Mouse (Mus musculus): Measurements from ENCODE around the gene Atp10a. TPM values are rescaled to one million over a fixed set of nuclear protein-coding genes. Genes with fewer than 3 reads are reported as not detected.

Atp10a gene
- polyA plus RNA-seq, 1 experiment from 2014 or later = 3.1 TPM

DNA sequence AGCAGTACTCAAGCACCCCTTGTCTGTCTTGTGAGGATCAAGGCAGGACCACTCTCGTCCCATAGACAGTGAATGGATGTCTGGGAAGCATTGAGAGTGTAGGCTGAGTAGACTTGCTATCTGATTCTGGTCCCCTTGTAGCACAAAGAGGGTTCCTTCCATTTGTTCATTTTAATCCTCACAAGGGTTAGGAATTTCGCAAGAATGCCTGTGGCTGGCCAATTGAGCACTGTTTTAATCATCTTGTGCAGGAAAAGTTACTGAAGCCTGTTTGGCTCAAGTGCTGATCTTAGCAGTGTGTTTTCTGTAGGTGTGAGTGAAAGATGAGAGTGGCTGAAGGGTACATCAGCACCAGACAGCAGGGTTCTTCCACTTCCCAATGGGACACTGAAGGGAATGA is 101.4 kb downstream of the Atp10a start:
- Histone ChIP-seq H3K9ac (no peak overlapping the region), H3K27me3 (no peaks in the 10 kb centered on the region), H3K4me1 (no peaks in the 10 kb centered on the region), H3K36me3 (no peaks in the 10 kb centered on the region), H3K9me3 (replicated peaks) (no peaks in the 10 kb centered on the region), H3K4me3 (replicated peaks) (no peak overlapping the region), H3K27ac (replicated peaks) (no peak overlapping the region), H3K4me2 (replicated peaks) (no peak overlapping the region)
- ATAC-seq (ENCODE audit: insufficient number of reproducible peaks, low FRiP score, low TSS enrichment, low read depth) = no peak
- 68% methylated on average over 2 of the region's 2 CpGs for WGBS

DNA sequence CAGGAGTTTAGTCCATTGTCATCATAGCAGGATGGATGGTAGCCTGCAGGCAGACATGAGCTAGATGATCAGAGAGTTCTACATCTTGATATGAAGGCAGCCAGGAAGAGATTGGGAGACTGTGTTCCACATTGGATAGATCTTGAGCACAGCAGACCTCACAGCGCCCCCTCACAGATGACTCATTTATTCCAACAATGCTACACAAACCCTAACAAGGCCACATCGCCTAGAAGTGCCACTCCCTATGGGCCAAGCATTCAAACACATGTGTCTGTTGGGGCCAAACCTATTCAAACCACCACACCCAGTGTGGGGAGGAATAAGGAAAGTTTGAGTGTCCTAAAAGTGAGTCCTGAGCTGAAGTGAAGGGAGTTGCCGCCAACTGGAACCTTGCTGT is 102.4 kb downstream of the Atp10a start:
- H3K9ac ChIP-seq = no peak overlapping the region
- ATAC-seq (ENCODE audit: insufficient number of reproducible peaks, low FRiP score, low TSS enrichment, low read depth) = no peak
- H3K27me3 ChIP-seq = no peaks in the 10 kb centered on the region
- H3K4me3 ChIP-seq (replicated peaks) = no peak overlapping the region
- H3K9me3 ChIP-seq (replicated peaks) = no peaks in the 10 kb centered on the region
- no peaks in the 10 kb centered on the region for H3K4me1 ChIP-seq
- no peak overlapping the region for H3K4me2 ChIP-seq (replicated peaks)
- H3K27ac ChIP-seq (replicated peaks) = no peak overlapping the region
- 63% methylated on average over 3 of the region's 3 CpGs for WGBS
- no peaks in the 10 kb centered on the region for H3K36me3 ChIP-seq

DNA sequence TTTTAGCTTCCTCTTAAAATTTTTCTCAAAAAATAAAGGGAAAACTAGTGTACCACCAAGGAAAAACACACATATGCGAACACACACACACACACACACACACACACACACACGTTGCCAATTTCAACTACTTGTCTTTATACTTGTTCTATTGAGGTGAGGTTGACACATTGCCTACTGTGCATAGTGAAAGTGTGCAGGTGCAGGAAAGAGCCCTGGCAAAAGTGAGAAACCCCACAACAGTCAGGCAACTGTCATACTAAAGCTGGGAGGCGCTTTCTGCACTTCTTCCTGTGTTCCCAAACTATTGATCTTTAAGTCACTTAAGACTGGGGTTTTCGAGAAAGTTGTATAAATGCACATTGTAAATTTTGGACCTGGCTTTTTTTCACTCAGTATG is 103.3 kb downstream of the Atp10a start:
- 89% methylated on average over 4 of the region's 4 CpGs for WGBS
- Histone ChIP-seq H3K9ac (no peak overlapping the region), H3K27ac (replicated peaks) (no peak overlapping the region), H3K4me2 (replicated peaks) (no peak overlapping the region), H3K27me3 (no peaks in the 10 kb centered on the region), H3K4me1 (no peaks in the 10 kb centered on the region), H3K4me3 (replicated peaks) (no peak overlapping the region), H3K36me3 (no peaks in the 10 kb centered on the region), H3K9me3 (replicated peaks) (no peaks in the 10 kb centered on the region)
- no peak for ATAC-seq (ENCODE audit: insufficient number of reproducible peaks, low FRiP score, low TSS enrichment, low read depth)

DNA sequence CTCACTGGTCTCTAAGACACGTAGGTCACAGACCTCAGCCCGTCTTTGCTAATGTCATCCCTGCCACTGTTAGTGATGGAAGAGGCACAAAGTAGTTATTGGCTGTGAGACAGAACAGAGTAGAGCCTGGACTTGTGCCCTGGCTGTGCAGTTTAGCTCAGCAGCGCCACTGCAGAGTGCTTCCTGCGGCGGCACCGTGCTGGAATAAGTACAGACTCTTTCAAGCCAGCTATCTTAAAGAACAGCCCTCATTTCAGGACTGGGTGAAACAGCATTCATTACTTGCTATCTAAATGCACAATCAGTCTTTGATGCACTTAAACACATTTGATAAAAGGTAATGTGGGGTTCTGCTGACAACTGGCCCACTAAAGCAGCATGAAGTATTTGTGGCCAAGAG is 111.3 kb downstream of the Atp10a start:
- no peak overlapping the region for H3K9ac ChIP-seq
- H3K4me2 ChIP-seq (replicated peaks) = no peak overlapping the region
- WGBS = 77% methylated on average over 6 of the region's 6 CpGs
- H3K4me3 ChIP-seq (replicated peaks) = no peak overlapping the region
- no peaks in the 10 kb centered on the region for H3K36me3 ChIP-seq
- no peaks in the 10 kb centered on the region for H3K4me1 ChIP-seq
- no peaks in the 10 kb centered on the region for H3K27me3 ChIP-seq
- no peak for ATAC-seq (ENCODE audit: insufficient number of reproducible peaks, low FRiP score, low TSS enrichment, low read depth)
- H3K9me3 ChIP-seq (replicated peaks) = no peaks in the 10 kb centered on the region
- H3K27ac ChIP-seq (replicated peaks) = no peak overlapping the region

DNA sequence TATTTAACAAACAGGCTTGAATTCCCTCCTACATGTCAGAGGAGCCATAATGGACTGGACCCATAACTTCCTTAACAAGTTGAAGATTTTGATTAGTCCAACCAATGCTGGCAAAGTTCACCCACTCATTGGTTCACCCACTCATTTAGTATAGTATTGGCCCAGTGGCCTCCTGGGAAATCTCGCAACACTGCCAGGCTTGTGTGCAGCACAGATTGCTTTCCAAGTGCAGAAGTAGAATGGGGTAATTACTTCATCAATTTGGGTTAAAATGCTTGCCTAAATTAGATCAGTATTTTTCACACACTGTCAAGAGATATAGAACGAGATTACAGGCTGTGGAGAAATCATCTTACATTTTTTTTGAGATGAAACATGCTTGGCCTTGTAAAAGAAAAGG is 112.3 kb downstream of the Atp10a start:
- H3K27ac ChIP-seq (replicated peaks) = no peak overlapping the region
- H3K4me3 ChIP-seq (replicated peaks) = no peak overlapping the region
- no peak for ATAC-seq (ENCODE audit: insufficient number of reproducible peaks, low FRiP score, low TSS enrichment, low read depth)
- no peaks in the 10 kb centered on the region for H3K36me3 ChIP-seq
- H3K9ac ChIP-seq = no peak overlapping the region
- no peaks in the 10 kb centered on the region for H3K4me1 ChIP-seq
- H3K4me2 ChIP-seq (replicated peaks) = no peak overlapping the region
- H3K27me3 ChIP-seq = no peaks in the 10 kb centered on the region
- 76% methylated on average over 2 of the region's 2 CpGs for WGBS
- no peaks in the 10 kb centered on the region for H3K9me3 ChIP-seq (replicated peaks)

DNA sequence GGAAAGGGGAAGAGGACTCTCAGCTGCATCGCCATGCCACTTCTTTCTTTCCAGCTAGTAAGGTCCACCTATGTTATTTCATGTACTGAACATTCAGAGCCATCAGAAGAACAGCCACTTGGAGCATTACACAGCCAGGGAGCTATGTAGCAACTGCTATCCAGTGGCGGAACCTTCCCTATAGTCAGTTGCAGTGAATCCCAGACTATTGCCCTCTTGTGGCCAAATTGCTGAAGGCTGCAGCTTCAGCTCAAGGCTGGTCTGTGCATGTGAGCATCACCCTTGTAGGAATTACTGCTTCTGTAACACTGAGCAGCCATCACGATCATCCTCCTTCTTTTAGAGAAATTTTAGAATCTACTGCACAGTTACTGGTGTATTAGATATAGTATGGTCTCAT is 114.3 kb downstream of the Atp10a start:
- ATAC-seq (ENCODE audit: insufficient number of reproducible peaks, low FRiP score, low TSS enrichment, low read depth) = no peak
- H3K36me3 ChIP-seq = no peaks in the 10 kb centered on the region
- no peak overlapping the region for H3K4me3 ChIP-seq (replicated peaks)
- no peaks in the 10 kb centered on the region for H3K9me3 ChIP-seq (replicated peaks)
- 70% methylated on average over 3 of the region's 3 CpGs for WGBS
- H3K27me3 ChIP-seq = no peaks in the 10 kb centered on the region
- no peak overlapping the region for H3K27ac ChIP-seq (replicated peaks)
- no peak overlapping the region for H3K9ac ChIP-seq
- no peak overlapping the region for H3K4me2 ChIP-seq (replicated peaks)
- H3K4me1 ChIP-seq = no peaks in the 10 kb centered on the region

DNA sequence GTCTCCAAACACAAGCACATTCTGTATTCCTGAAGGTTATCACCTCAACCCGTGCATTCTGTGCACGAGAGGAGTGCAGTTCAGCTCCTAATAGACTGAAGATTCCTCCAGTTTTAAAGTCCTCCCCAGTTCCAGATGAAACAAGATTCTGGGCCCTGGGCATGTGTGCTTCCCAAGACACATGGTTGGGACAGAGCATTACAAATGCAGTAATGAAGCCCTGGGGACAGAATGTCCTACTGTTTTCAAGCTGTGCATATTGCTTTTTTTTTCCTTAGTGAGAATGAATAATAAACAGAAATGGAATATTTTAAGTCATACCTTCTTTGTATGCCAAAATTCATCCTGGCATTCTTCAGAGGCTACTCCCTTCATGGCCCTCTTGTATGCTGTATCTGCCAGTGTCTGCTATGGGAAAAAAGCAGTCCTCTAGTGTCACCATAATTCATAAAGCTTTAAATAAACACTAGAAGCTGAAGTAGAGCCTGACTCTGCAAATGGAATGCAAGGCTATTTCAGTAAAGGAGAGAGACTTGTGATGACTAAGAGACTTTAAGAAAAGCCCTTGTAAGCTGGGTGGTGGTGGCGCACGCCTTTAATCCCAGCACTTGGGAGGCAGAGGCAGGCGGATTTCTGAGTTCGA is 116.2 kb downstream of the Atp10a start:
- Histone ChIP-seq H3K4me3 (replicated peaks) (no peak overlapping the region), H3K4me2 (replicated peaks) (no peak overlapping the region), H3K27ac (replicated peaks) (no peak overlapping the region), H3K27me3 (no peaks in the 10 kb centered on the region), H3K4me1 (no peaks in the 10 kb centered on the region), H3K36me3 (no peaks in the 10 kb centered on the region), H3K9ac (no peak overlapping the region), H3K9me3 (replicated peaks) (no peaks in the 10 kb centered on the region)
- 77% methylated on average over 6 of the region's 6 CpGs for WGBS
- ATAC-seq (ENCODE audit: insufficient number of reproducible peaks, low FRiP score, low TSS enrichment, low read depth) = no peak

DNA sequence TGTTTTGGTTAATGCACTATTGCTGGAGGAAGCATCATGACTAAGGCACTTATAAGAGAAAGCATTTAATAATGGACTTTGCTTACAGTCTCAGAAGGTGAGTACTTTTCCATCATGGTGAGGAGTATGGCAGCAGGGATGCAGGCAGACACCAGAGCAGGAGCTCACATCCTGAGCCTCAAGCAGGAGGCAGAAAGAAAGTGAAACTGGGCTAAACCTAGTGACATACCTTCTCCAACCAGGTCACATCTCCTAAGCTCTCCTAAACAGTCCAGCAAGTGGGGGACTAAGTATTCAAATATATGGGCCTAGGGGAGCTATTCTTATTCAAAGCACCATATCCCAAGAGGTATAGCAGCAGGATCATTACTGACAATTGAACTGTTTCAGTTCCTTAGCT is 123.2 kb downstream of the Atp10a start:
- no peak for ATAC-seq (ENCODE audit: insufficient number of reproducible peaks, low FRiP score, low TSS enrichment, low read depth)
- Histone ChIP-seq H3K36me3 (no peaks in the 10 kb centered on the region), H3K27ac (replicated peaks) (no peak overlapping the region), H3K9me3 (replicated peaks) (no peaks in the 10 kb centered on the region), H3K4me1 (no peaks in the 10 kb centered on the region), H3K9ac (no peak overlapping the region), H3K4me2 (replicated peaks) (no peak overlapping the region), H3K4me3 (replicated peaks) (no peak overlapping the region), H3K27me3 (no peaks in the 10 kb centered on the region)

DNA sequence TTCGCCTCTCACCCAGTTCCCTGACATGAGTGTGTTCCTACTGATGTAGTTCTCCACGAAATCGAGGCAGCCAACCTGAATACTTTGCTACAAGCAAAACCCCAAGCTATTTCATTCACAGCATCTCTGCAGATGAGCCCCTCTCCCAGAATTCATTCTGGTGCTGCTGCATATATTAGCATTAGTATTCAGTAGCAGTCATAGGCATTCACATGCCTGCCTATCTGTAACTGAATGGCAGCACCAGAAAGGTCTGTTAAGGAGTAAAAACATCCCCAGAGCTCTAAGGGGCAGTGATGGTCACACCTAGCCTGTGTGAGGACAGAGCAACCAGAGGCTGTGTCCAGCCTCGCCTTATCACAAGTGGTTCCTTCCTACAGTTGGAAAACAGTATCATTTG is 131.0 kb downstream of the Atp10a start:
- Histone ChIP-seq H3K36me3 (no peaks in the 10 kb centered on the region), H3K9me3 (replicated peaks) (no peaks in the 10 kb centered on the region), H3K4me1 (0 out of 2 replicates have a peak, but pooled peaks cover 5% of the 10 kb centered on the region), H3K27me3 (no peaks in the 10 kb centered on the region), H3K4me2 (replicated peaks) (no peak overlapping the region), H3K9ac (no peak overlapping the region), H3K27ac (replicated peaks) (no peak overlapping the region), H3K4me3 (replicated peaks) (no peak overlapping the region)
- ATAC-seq (ENCODE audit: insufficient number of reproducible peaks, low FRiP score, low TSS enrichment, low read depth) = no peak
- 90% methylated on average over 4 of the region's 4 CpGs for WGBS

DNA sequence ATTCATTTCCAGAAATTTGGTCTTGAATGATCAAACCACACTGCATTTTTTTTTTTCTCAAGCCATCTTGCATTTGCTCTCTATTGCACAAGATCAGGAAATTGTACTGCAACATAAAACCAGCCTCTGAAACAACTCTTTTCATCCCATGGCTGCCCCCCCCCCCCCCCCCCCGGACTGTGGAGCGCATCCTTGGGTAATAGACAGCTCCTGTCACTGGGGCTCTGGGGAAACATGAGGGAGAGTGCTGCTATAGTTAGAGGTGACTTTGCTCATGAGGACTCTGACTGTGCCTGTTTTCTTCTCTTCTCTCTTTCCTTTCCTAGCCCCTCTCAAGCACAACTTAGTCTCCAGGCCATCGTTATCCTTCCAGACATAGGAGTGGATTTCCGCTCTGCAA is 131.6 kb downstream of the Atp10a start:
- Histone ChIP-seq H3K4me3 (replicated peaks) (no peak overlapping the region), H3K36me3 (no peaks in the 10 kb centered on the region), H3K4me1 (0 out of 2 replicates have a peak, but pooled peaks cover 5% of the 10 kb centered on the region), H3K9ac (no peak overlapping the region), H3K9me3 (replicated peaks) (no peaks in the 10 kb centered on the region), H3K4me2 (replicated peaks) (no peak overlapping the region), H3K27me3 (no peaks in the 10 kb centered on the region), H3K27ac (replicated peaks) (no peak overlapping the region)
- WGBS = 66% methylated on average over 3 of the region's 4 CpGs
- no peak for ATAC-seq (ENCODE audit: insufficient number of reproducible peaks, low FRiP score, low TSS enrichment, low read depth)

DNA sequence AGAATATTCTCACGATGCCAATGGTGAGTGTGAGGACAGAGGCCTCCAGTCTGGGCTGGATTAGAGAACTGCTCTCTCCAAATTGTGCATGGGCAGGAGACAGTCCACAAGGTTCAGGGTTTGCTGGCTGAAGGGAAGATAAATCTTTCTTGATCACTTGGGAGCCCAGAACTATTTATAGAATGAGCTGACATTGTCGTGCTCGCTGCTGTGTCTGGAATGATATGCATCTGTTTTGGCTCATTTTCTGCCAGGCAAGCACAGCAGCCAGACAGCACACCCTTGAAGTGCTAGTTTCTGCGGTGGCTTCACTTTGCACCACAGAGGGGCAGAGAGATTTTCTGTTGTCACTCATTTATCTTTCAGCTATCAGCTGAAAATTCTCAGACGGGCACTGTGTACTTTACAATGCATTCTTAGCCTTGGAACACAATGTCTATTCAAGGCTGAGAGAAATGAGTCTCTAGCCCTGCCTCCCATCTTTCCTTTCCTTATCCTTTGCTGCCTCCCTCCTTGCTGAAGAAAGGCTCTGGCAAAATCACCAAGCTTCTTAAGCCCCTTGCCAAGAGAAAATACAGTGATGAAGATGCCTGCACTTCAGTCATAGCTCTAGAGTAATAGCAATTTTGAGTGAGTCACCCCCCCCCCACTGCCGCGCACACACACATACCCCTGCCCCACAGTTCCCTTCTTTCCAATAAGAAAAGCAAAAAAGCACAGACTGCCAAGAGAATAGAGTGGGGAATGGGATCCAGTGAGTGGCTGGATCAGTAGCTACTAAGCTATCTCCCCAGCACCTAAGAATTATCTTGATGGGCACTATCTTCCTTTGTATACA is 132.7 kb downstream of the Atp10a start:
- Histone ChIP-seq H3K9ac (no peak overlapping the region), H3K27ac (replicated peaks) (no peak overlapping the region), H3K4me2 (replicated peaks) (no peak overlapping the region), H3K36me3 (no peaks in the 10 kb centered on the region), H3K27me3 (no peaks in the 10 kb centered on the region), H3K4me1 (0 out of 2 replicates have a peak, but pooled peaks cover 5% of the 10 kb centered on the region), H3K4me3 (replicated peaks) (no peak overlapping the region), H3K9me3 (replicated peaks) (no peaks in the 10 kb centered on the region)
- peak; percentile 43; the same call in 1 of the 2 replicates for ATAC-seq (ENCODE audit: insufficient number of reproducible peaks, low FRiP score, low TSS enrichment, low read depth)
- 43% methylated on average over 7 of the region's 7 CpGs for WGBS

DNA sequence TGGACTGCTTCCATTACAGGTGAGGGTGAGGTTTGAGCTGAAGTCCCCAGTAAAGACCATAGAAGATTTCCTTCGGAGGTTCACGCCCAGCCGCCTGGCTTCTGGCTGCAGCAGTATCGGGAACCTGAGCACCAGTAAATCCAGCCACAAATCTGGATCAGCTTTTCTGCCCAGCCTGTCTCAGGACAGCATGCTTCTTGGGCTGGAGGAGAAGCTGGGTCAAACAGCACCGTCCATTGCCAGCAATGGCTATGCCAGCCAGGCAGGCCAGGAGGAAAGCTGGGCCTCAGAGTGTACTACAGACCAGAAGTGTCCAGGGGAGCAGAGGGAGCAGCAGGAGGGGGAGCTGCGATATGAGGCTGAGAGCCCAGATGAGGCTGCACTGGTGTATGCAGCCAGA is 141.3 kb downstream of the Atp10a start:
- no peak overlapping the region for H3K27ac ChIP-seq (replicated peaks)
- no peak overlapping the region for H3K9ac ChIP-seq
- no peaks in the 10 kb centered on the region for H3K27me3 ChIP-seq
- ATAC-seq (ENCODE audit: insufficient number of reproducible peaks, low FRiP score, low TSS enrichment, low read depth) = no peak
- 93% methylated on average over 6 of the region's 6 CpGs for WGBS
- no peak overlapping the region for H3K4me2 ChIP-seq (replicated peaks)
- H3K9me3 ChIP-seq (replicated peaks) = no peaks in the 10 kb centered on the region
- no peak overlapping the region for H3K4me3 ChIP-seq (replicated peaks)
- no peaks in the 10 kb centered on the region for H3K4me1 ChIP-seq
- no peaks in the 10 kb centered on the region for H3K36me3 ChIP-seq
